Mouse (Mus musculus): Measurements from ENCODE around the gene Gjc3. TPM values are rescaled to one million over a fixed set of nuclear protein-coding genes. Genes with fewer than 3 reads are reported as not detected.

Gene Gjc3
- polyA plus RNA-seq (2015; fragmentation: Nextera tagmentation; extraction: Ambion mirVana), result 0.08 and 0.10 TPM in 2 replicates

DNA sequence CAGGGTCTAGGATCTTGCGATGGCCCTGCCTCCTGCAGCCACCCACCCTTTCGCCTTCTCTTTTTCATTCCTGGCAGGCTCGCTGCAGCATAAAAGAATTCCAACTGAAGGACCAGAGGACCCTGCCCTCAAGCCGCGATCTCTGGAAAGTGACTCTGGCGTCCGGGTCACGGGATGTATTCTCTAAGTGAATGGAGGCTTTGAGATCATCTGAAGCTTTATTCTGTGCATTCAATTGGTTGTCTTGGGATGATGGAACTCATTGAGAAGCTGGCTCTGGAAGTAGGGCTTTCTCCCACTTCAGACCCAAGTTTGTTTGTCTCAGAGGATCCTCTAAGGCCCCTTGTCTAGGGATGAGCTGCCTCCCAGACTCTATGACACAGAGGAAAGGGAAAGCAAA is at the start of gene Gjc3:
Gjc3 (minus strand) TSS at position 154 of the 400 bp plus-strand sequence.
- Histone ChIP-seq H3K9ac (ENCODE audit: low read length) (no peak within 1 kb of the TSS), H3K9me3 (ENCODE audit: control insufficient read depth, low read length) (no peaks in the 10 kb centered on the region), H3K4me3 (ENCODE audit: low read length) (no peak within 1 kb of the TSS), H3K4me2 (ENCODE audit: low read depth, low read length) (no peak within 1 kb of the TSS), H3K27me3 (ENCODE audit: control insufficient read depth, insufficient read depth, low read depth, low read length) (no peaks in the 10 kb centered on the region), H3K4me1 (replicated peaks; ENCODE audit: control insufficient read depth, insufficient read depth, low read length) (no peaks in the 10 kb centered on the region), H3K36me3 (ENCODE audit: control insufficient read depth, insufficient read depth, low read length) (no peaks in the 10 kb centered on the region), H3K27ac (ENCODE audit: low read length) (no peak within 1 kb of the TSS)
- ATAC-seq (ENCODE audit: low read depth), result no peak
- WGBS, result 78% methylated on average over 8 of the region's 8 CpGs

- Histone ChIP-seq H3K4me3 (ENCODE audit: low read length) (no peak overlapping the region), H3K36me3 (ENCODE audit: control insufficient read depth, insufficient read depth, low read length) (no peaks in the 10 kb centered on the region), H3K27ac (ENCODE audit: low read length) (no peak overlapping the region), H3K4me1 (replicated peaks; ENCODE audit: control insufficient read depth, insufficient read depth, low read length) (no peaks in the 10 kb centered on the region), H3K4me2 (ENCODE audit: low read depth, low read length) (no peak overlapping the region), H3K9ac (ENCODE audit: low read length) (no peak overlapping the region), H3K9me3 (ENCODE audit: control insufficient read depth, low read length) (no peaks in the 10 kb centered on the region), H3K27me3 (ENCODE audit: control insufficient read depth, insufficient read depth, low read depth, low read length) (no peaks in the 10 kb centered on the region)
- 75% methylated on average over 5 of the region's 5 CpGs for WGBS
- ATAC-seq (ENCODE audit: low read depth), result no peak
Observed at GRCm38 (mm10) chr5:138012382-138012781, 49.5 kb upstream of the Gjc3 start.

- WGBS, result 85% methylated on average over 5 of the region's 5 CpGs
- Histone ChIP-seq H3K4me1 (replicated peaks; ENCODE audit: control insufficient read depth, insufficient read depth, low read length) (no peaks in the 10 kb centered on the region), H3K4me3 (ENCODE audit: low read length) (no peak overlapping the region), H3K9ac (ENCODE audit: low read length) (no peak overlapping the region), H3K36me3 (ENCODE audit: control insufficient read depth, insufficient read depth, low read length) (no peaks in the 10 kb centered on the region), H3K9me3 (ENCODE audit: control insufficient read depth, low read length) (no peaks in the 10 kb centered on the region), H3K27me3 (ENCODE audit: control insufficient read depth, insufficient read depth, low read depth, low read length) (no peaks in the 10 kb centered on the region), H3K4me2 (ENCODE audit: low read depth, low read length) (no peak overlapping the region), H3K27ac (ENCODE audit: low read length) (no peak overlapping the region)
- no peak for ATAC-seq (ENCODE audit: low read depth)
Observed at GRCm38 (mm10) chr5:138009437-138009836, 46.5 kb upstream of the Gjc3 start.

- H3K4me2 ChIP-seq (ENCODE audit: low read depth, low read length), result no peak overlapping the region
- H3K27ac ChIP-seq (ENCODE audit: low read length), result no peak overlapping the region
- WGBS, result 75% methylated on average over 1 of the region's 1 CpGs
- no peaks in the 10 kb centered on the region for H3K9me3 ChIP-seq (ENCODE audit: control insufficient read depth, low read length)
- H3K27me3 ChIP-seq (ENCODE audit: control insufficient read depth, insufficient read depth, low read depth, low read length), result no peaks in the 10 kb centered on the region
- no peaks in the 10 kb centered on the region for H3K36me3 ChIP-seq (ENCODE audit: control insufficient read depth, insufficient read depth, low read length)
- H3K4me3 ChIP-seq (ENCODE audit: low read length), result no peak overlapping the region
- ATAC-seq (ENCODE audit: low read depth), result no peak
- H3K9ac ChIP-seq (ENCODE audit: low read length), result no peak overlapping the region
- no peaks in the 10 kb centered on the region for H3K4me1 ChIP-seq (replicated peaks; ENCODE audit: control insufficient read depth, insufficient read depth, low read length)
Observed at GRCm38 (mm10) chr5:137986351-137986750, 23.5 kb upstream of the Gjc3 start.

- H3K4me1 ChIP-seq (replicated peaks; ENCODE audit: control insufficient read depth, insufficient read depth, low read length), result no peaks in the 10 kb centered on the region
- 43% methylated on average over 4 of the region's 4 CpGs for WGBS
- no peak for ATAC-seq (ENCODE audit: low read depth)
- H3K9ac ChIP-seq (ENCODE audit: low read length), result no peak within 1 kb of the TSS
- no peaks in the 10 kb centered on the region for H3K9me3 ChIP-seq (ENCODE audit: control insufficient read depth, low read length)
- no peak within 1 kb of the TSS for H3K4me2 ChIP-seq (ENCODE audit: low read depth, low read length)
- no peaks in the 10 kb centered on the region for H3K27me3 ChIP-seq (ENCODE audit: control insufficient read depth, insufficient read depth, low read depth, low read length)
- H3K27ac ChIP-seq (ENCODE audit: low read length), result no peak within 1 kb of the TSS
- no peaks in the 10 kb centered on the region for H3K36me3 ChIP-seq (ENCODE audit: control insufficient read depth, insufficient read depth, low read length)
- H3K4me3 ChIP-seq (ENCODE audit: low read length), result no peak within 1 kb of the TSS
Observed at GRCm38 (mm10) chr5:137981300-137981699, 18.4 kb upstream of the Gjc3 start, which contains the start of gene Azgp1. Gene Azgp1, plus strand, starts transcription at chr5:137981520.

DNA sequence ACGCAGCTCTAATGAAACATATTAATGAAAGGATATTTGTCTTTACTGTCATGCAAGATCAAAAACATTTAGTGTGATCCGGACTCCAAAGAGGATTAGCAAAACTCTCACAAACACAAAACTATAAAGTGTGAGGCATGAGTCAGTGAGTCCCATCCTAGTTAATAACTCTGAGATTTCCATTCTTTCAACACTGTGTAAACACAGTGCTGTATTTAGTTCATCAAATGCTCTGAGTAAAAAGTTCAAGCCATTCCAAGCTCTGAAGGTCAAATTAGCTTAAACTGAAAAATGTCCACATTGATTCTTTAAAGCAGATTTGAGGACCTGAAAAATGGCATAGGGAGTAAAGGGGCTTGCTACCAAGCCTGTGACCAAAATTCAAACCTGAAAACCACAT is 16.2 kb upstream of the Gjc3 start:
- Histone ChIP-seq H3K27me3 (ENCODE audit: control insufficient read depth, insufficient read depth, low read depth, low read length) (no peaks in the 10 kb centered on the region), H3K27ac (ENCODE audit: low read length) (no peak overlapping the region), H3K36me3 (ENCODE audit: control insufficient read depth, insufficient read depth, low read length) (no peaks in the 10 kb centered on the region), H3K9ac (ENCODE audit: low read length) (no peak overlapping the region), H3K9me3 (ENCODE audit: control insufficient read depth, low read length) (no peaks in the 10 kb centered on the region), H3K4me2 (ENCODE audit: low read depth, low read length) (no peak overlapping the region), H3K4me3 (ENCODE audit: low read length) (no peak overlapping the region), H3K4me1 (replicated peaks; ENCODE audit: control insufficient read depth, insufficient read depth, low read length) (no peaks in the 10 kb centered on the region)
- 63% methylated on average over 2 of the region's 2 CpGs for WGBS
- no peak for ATAC-seq (ENCODE audit: low read depth)

- H3K9ac ChIP-seq (ENCODE audit: low read length), result no peak overlapping the region
- no peaks in the 10 kb centered on the region for H3K9me3 ChIP-seq (ENCODE audit: control insufficient read depth, low read length)
- H3K4me2 ChIP-seq (ENCODE audit: low read depth, low read length), result no peak overlapping the region
- H3K27ac ChIP-seq (ENCODE audit: low read length), result no peak overlapping the region
- WGBS, result 25% methylated on average over 1 of the region's 1 CpGs
- ATAC-seq (ENCODE audit: low read depth), result no peak
- no peaks in the 10 kb centered on the region for H3K36me3 ChIP-seq (ENCODE audit: control insufficient read depth, insufficient read depth, low read length)
- no peaks in the 10 kb centered on the region for H3K4me1 ChIP-seq (replicated peaks; ENCODE audit: control insufficient read depth, insufficient read depth, low read length)
- no peak overlapping the region for H3K4me3 ChIP-seq (ENCODE audit: low read length)
- no peaks in the 10 kb centered on the region for H3K27me3 ChIP-seq (ENCODE audit: control insufficient read depth, insufficient read depth, low read depth, low read length)
Observed at GRCm38 (mm10) chr5:137977291-137977690, 14.4 kb upstream of the Gjc3 start.

- WGBS, result 52% methylated on average over 1 of the region's 1 CpGs
- no peaks in the 10 kb centered on the region for H3K4me1 ChIP-seq (replicated peaks; ENCODE audit: control insufficient read depth, insufficient read depth, low read length)
- H3K4me2 ChIP-seq (ENCODE audit: low read depth, low read length), result no peak overlapping the region
- no peak overlapping the region for H3K27ac ChIP-seq (ENCODE audit: low read length)
- H3K27me3 ChIP-seq (ENCODE audit: control insufficient read depth, insufficient read depth, low read depth, low read length), result no peaks in the 10 kb centered on the region
- no peaks in the 10 kb centered on the region for H3K36me3 ChIP-seq (ENCODE audit: control insufficient read depth, insufficient read depth, low read length)
- H3K9me3 ChIP-seq (ENCODE audit: control insufficient read depth, low read length), result no peaks in the 10 kb centered on the region
- ATAC-seq (ENCODE audit: low read depth), result no peak
- H3K9ac ChIP-seq (ENCODE audit: low read length), result no peak overlapping the region
- H3K4me3 ChIP-seq (ENCODE audit: low read length), result no peak overlapping the region
Observed at GRCm38 (mm10) chr5:137975434-137975833, 12.5 kb upstream of the Gjc3 start.

- no peaks in the 10 kb centered on the region for H3K27me3 ChIP-seq (ENCODE audit: control insufficient read depth, insufficient read depth, low read depth, low read length)
- no peaks in the 10 kb centered on the region for H3K9me3 ChIP-seq (ENCODE audit: control insufficient read depth, low read length)
- H3K4me2 ChIP-seq (ENCODE audit: low read depth, low read length), result no peak overlapping the region
- no peaks in the 10 kb centered on the region for H3K4me1 ChIP-seq (replicated peaks; ENCODE audit: control insufficient read depth, insufficient read depth, low read length)
- H3K4me3 ChIP-seq (ENCODE audit: low read length), result no peak overlapping the region
- WGBS, result 44% methylated on average over 3 of the region's 3 CpGs
- no peaks in the 10 kb centered on the region for H3K36me3 ChIP-seq (ENCODE audit: control insufficient read depth, insufficient read depth, low read length)
- ATAC-seq (ENCODE audit: low read depth), result no peak
- no peak overlapping the region for H3K9ac ChIP-seq (ENCODE audit: low read length)
- H3K27ac ChIP-seq (ENCODE audit: low read length), result no peak overlapping the region
Observed at GRCm38 (mm10) chr5:137974724-137975123, 11.8 kb upstream of the Gjc3 start.

DNA sequence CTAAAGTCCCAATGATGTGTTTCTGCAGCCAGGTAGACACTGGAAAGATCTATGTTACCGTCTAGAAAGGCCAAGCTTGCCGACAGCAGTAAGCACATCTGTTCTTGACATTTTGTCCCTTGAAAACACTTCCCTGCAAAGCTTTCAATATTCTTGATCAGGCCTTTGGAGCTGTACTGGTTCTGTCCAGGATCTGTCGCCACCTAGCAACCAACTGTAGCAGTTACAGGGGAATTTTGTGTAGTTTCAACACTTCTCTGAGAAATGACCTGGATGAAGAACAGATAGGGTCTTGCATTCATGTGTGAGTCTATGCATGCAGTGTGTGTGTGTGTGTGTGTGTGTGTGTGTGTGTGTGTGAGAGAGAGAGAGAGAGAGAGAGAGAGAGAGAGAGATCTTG is 10.8 kb upstream of the Gjc3 start:
- Histone ChIP-seq H3K27ac (ENCODE audit: low read length) (no peak overlapping the region), H3K4me2 (ENCODE audit: low read depth, low read length) (no peak overlapping the region), H3K27me3 (ENCODE audit: control insufficient read depth, insufficient read depth, low read depth, low read length) (no peaks in the 10 kb centered on the region), H3K36me3 (ENCODE audit: control insufficient read depth, insufficient read depth, low read length) (no peaks in the 10 kb centered on the region), H3K4me1 (replicated peaks; ENCODE audit: control insufficient read depth, insufficient read depth, low read length) (no peaks in the 10 kb centered on the region), H3K4me3 (ENCODE audit: low read length) (no peak overlapping the region), H3K9me3 (ENCODE audit: control insufficient read depth, low read length) (no peaks in the 10 kb centered on the region), H3K9ac (ENCODE audit: low read length) (no peak overlapping the region)
- WGBS, result 46% methylated on average over 3 of the region's 3 CpGs
- ATAC-seq (ENCODE audit: low read depth), result no peak

Measured in lung, embryonic 16.5 days (tissue).